Mouse (Mus musculus) testis, adult 2 months (tissue): ENCODE measurements at regions not wholly inside any gene's neighbourhood (a gene's known extent, or its start where the extent isn't known, plus 50 kb on each side); places are given as distances from the start of the nearest gene placed in this dataset.

Source experiments
- CTCF ChIP-seq: fragments of 200-500 bp; IDR thresholded peaks from 2 replicates; pipeline ENCODE4 v1.5.1; 2012; ENCODE audit warnings: low read depth, mild to moderate bottlenecking, inconsistent platforms, low read length, moderate library complexity; ENCODE audit not compliant: control insufficient read depth, insufficient read depth, insufficient replicate concordance
- POLR2A ChIP-seq: fragments of 200-500 bp; IDR thresholded peaks from 2 replicates; pipeline ENCODE4 v1.6.1; 2012; ENCODE audit warnings: low read depth, mild to moderate bottlenecking, inconsistent platforms, low read length, moderate library complexity; ENCODE audit not compliant: control insufficient read depth

GRCm38 (mm10) chr11:65365751-65366559, 96.2 kb upstream of the Myocd start:
- TF ChIP-seq POLR2A = no peak
- TF ChIP-seq CTCF = no peak
